8 mouse cellular contexts compared by ENCODE assay signal in the genomic region with DNA sequence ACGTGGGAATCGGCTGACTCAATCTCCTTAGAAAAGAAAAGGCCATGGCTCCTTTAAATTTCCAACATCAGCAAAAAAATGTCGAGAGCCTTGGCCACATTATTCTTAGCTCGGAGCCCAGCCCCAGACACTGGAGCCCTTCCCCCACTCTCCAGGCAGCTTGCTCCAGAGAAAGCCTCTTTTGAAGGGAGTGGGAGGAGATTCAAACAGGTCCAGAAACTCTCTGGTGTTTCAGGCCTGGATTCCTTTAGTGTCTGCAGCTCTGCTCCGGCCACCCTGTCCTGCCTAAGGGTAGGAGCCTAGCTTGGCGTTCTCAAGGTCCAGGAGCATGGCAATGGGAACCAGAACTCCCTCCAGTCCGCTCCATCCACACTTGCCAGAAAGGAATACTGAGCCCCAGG. TPM values are rescaled to one million over a fixed set of nuclear protein-coding genes. Genes with fewer than 3 reads are reported as not detected.
DNase-seq lines count a peak whose midpoint lies in the region; ATAC-seq and TF ChIP-seq lines count a peak whose summit lies in the region.

No protein-coding gene starts in this region.

- peak overlapping the region; percentile 99 for H3K27ac ChIP-seq in embryonic fibroblast, embryonic 13.5 days (ENCODE audit: insufficient read depth, low read length)
- peak overlapping the region; percentile 99 for H3K27ac ChIP-seq in limb, embryonic 12.5 days
- H3K27ac ChIP-seq in midbrain, embryonic 16.5 days (ENCODE audit: low read length) = peak overlapping the region; percentile 78

- ATAC-seq in limb, embryonic 12.5 days (ENCODE audit: insufficient number of reproducible peaks, insufficient read depth, low FRiP score, low TSS enrichment, low read depth) = 0 out of 2 replicates have a peak, but pooled peaks have one; percentile 13
- no peak for ATAC-seq in midbrain, embryonic 16.5 days

- H3K9me3 ChIP-seq in limb, embryonic 12.5 days = no peaks in the 10 kb centered on the region
- H3K9me3 ChIP-seq in midbrain, embryonic 16.5 days (replicated peaks; ENCODE audit: control insufficient read depth, low read length, poor library complexity, severe bottlenecking) = no peaks in the 10 kb centered on the region

- 3% methylated on average over 7 of the region's 7 CpGs for WGBS in limb, embryonic 12.5 days
- 8% methylated on average over 7 of the region's 7 CpGs for WGBS in midbrain, embryonic 16.5 days

- H3K36me3 ChIP-seq in limb, embryonic 12.5 days = no peaks in the 10 kb centered on the region
- H3K36me3 ChIP-seq in midbrain, embryonic 16.5 days (ENCODE audit: control insufficient read depth, insufficient read depth, low read length) = no peaks in the 10 kb centered on the region

- H3K9ac ChIP-seq in limb, embryonic 12.5 days (replicated peaks) = peak overlapping the region; percentile 53
- peak overlapping the region; percentile 22; the same call in 1 of the 2 replicates for H3K9ac ChIP-seq in midbrain, embryonic 16.5 days (ENCODE audit: low read depth, low read length)

- H3K27me3 ChIP-seq in limb, embryonic 12.5 days = no peaks in the 10 kb centered on the region
- no peaks in the 10 kb centered on the region for H3K27me3 ChIP-seq in midbrain, embryonic 16.5 days (ENCODE audit: control insufficient read depth, insufficient read depth, low read depth, low read length)

- peak; percentile 95 for TF ChIP-seq POLR2A in embryonic fibroblast, embryonic 13.5 days (IDR thresholded peaks at IDR 0.05; ENCODE audit: low read depth, low read length)

- H3K4me3 ChIP-seq in embryonic fibroblast, embryonic 13.5 days (ENCODE audit: insufficient read depth, low read length) = peak overlapping the region; percentile 10; the same call in 1 of the 2 replicates
- H3K4me3 ChIP-seq in limb, embryonic 12.5 days (replicated peaks) = peak overlapping the region; percentile 20
- H3K4me3 ChIP-seq in midbrain, embryonic 16.5 days (ENCODE audit: low read depth, low read length) = no peak overlapping the region

- TF ChIP-seq CTCF in embryonic fibroblast, embryonic 13.5 days (IDR thresholded peaks at IDR 0.05; ENCODE audit: borderline replicate concordance, insufficient read depth, low read length) = no peak

- H3K4me1 ChIP-seq in embryonic fibroblast, embryonic 13.5 days (ENCODE audit: control insufficient read depth, insufficient read depth, low read length) = peaks cover 26% of the 10 kb centered on the region
- peaks cover 66% of the 10 kb centered on the region for H3K4me1 ChIP-seq in limb, embryonic 12.5 days (replicated peaks)
- H3K4me1 ChIP-seq in midbrain, embryonic 16.5 days (ENCODE audit: control insufficient read depth, insufficient read depth, low read length) = peaks cover 54% of the 10 kb centered on the region

- H3K4me2 ChIP-seq in limb, embryonic 12.5 days = peak overlapping the region; percentile 50
- peak overlapping the region; percentile 37 for H3K4me2 ChIP-seq in midbrain, embryonic 16.5 days (ENCODE audit: low read length)

- DNase-seq in adrenal gland, adult 8-10 months = peak; percentile 75
- peak; percentile 83 to 87 for DNase-seq in heart, adult 9 months (ENCODE audit: low spot score in 2 of 2)
- DNase-seq in kidney, adult 8-10 months = peak; percentile 65 to 72
- peak; percentile 85 for DNase-seq in testis, postnatal 10 days (ENCODE audit: low spot score)
- DNase-seq in thymus, postnatal 10 days (ENCODE audit: low spot score in 2 of 2) = no peak

RNA-seq across cellular contexts. Expression of a gene that starts 2.7 kb away (rescaled TPM):
- 100 to 1,000 TPM; 127 to 266 (median 171) TPM for total RNA-seq in adrenal gland, adult 8-10 months (2022)
- polyA plus RNA-seq in embryonic fibroblast, embryonic 13.5 days (2011; ENCODE audit: insufficient read length, low read depth, missing spikeins) = 2,134 and 2,700 TPM in 2 replicates
- polyA plus RNA-seq in limb, embryonic 12.5 days (2016; fragmentation: Nextera tagmentation; extraction: Ambion mirVana) = 1,189 and 1,266 TPM in 2 replicates
- 185 and 203 TPM in 2 replicates for polyA plus RNA-seq in midbrain, embryonic 16.5 days (2015; fragmentation: Nextera tagmentation; extraction: Ambion mirVana)

RNA-seq across cellular contexts. Expression of a gene that starts 25.5 kb away (rescaled TPM):
- total RNA-seq in adrenal gland, adult 8-10 months (2022) = 10 to 100 TPM in 3 of 4 experiments, 1 to 10 TPM in 1; 9.2 to 16.4 (median 13.9) TPM
- polyA plus RNA-seq in embryonic fibroblast, embryonic 13.5 days (2011; ENCODE audit: insufficient read length, low read depth, missing spikeins) = 12.0 and 12.6 TPM in 2 replicates
- 11.2 and 12.2 TPM in 2 replicates for polyA plus RNA-seq in limb, embryonic 12.5 days (2016; fragmentation: Nextera tagmentation; extraction: Ambion mirVana)
- polyA plus RNA-seq in midbrain, embryonic 16.5 days (2015; fragmentation: Nextera tagmentation; extraction: Ambion mirVana) = 45.0 and 55.6 TPM in 2 replicates

Comparison
In these comparisons a context has a peak if more than half of its experiments do, and no peak if none do; other contexts are left out.
1. DNase-seq: peak in adrenal gland, adult 8-10 months (single experiment), heart, adult 9 months (2 of 2), kidney, adult 8-10 months (2 of 2) and testis, postnatal 10 days (single experiment); none in thymus, postnatal 10 days (0 of 2).
2. Peak in every context shown above with its lines, with median percentiles within 50 percentile points of each other: H3K27ac ChIP-seq.